Mouse (Mus musculus) CD4-positive naive resting alpha-beta T cell, adult 76 days (primary cell): Measurements from ENCODE around the gene Phospho1. TPM values are rescaled to one million over a fixed set of nuclear protein-coding genes. Genes with fewer than 3 reads are reported as not detected.

ENCODE experiments used
- total RNA-seq: library from RNA; stranded (reverse); gene quantifications from one replicate; pipeline ENCODE4 v1.2.4, GENCODE M21; 2023

The Phospho1 gene
- 3.3 TPM for total RNA-seq

DNA sequence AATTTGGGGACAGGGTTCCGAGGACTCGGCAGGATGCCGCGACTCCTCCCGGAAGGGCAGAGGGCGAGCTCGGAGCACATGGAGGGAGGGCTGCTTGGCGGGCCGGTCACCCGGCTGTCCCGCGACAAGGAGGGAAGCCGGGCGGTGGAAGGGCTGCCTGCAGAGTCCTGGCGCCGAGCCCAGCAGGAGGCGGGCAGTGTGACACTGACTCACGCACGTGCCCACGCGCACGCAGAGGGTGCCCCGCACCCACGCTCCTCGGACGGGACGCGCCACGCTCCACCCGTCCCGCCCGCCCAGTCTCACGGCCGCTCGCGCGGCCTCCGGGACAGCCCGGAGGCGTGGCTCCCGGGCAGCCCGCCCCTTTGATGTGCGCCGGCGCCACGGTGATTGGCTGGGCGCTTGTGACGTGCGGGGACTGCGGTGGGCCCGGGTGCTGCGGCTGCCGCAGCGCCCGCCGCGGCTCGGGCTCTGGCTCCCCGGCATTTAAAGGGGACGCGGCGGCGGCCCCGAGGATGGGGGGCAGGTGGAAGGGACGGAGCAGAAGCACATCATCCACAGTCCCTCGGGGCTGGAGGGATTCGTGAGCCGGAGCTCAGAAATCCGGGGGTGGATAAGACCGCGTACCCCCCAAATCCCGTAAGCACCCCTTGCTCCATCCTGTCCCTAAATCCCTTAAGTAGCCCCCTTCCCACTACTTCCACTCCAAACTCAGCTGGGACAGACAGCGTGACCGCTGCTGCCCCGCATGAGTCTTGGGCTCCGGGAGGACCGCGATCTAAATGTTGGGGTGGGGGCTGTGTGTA, at the start of gene Phospho1:
TSS of gene Phospho1 (plus strand) at position 429 of the 806 bp plus-strand sequence.

DNA sequence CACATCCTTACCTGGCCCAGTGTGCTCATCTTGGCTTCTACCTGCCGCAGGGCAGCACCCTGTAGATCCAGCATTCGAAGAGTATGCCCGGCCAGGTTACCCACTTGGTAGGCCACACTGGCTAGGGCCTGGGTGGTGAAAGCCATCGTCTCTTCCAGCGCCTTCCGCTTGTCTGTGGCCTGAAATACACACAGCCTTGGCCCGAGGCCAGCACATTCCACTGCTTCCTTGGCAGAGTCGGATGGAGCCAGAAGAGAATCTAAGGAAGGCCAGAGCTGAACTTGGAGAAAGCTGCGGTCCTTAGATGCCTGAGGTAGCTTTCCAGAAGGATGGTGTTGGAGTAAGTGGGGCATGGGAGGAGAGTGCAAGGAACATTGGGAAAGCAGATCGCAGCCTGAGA, 12.8 kb downstream of the Phospho1 start, which contains the start of gene Gngt2:
TSS of gene Gngt2 (plus strand) at position 158 of the 400 bp plus-strand sequence.

DNA sequence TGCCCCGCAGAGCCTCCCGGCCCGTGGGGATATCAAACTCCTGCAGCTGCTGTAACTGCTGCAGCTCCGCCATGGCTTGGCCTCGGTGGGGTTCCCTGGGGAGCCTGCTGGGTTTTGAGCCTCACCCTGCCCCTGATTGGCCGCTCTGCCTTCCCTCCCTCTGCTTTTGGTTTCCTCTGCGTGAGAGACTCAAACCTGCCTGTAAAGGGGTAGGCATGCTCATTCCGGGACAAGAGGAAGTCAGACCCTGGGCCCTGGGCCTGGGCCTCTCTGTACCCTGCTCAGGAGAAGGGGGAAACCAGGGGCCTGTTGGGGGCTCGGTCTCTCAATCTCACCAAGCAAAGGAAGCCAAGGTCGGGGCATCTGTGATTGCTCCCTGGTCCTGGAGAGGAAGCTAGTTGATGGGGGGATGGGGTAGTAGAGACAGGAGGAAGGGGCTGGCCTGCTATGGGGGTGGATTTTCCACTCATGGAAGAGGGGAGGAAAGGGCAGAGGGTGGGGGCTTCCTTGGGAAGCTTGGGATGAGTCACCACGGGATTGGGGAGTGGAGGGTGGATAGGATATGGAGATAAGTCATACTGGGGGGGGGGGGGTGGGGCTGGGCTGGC, 17.9 kb downstream of the Phospho1 start, which contains the start of gene Abi3:
TSS of gene Abi3 (minus strand) at position 403 of the 608 bp plus-strand sequence.

Other genes starting within 250 kb of the Phospho1 start
- gene Ngfr, start 236.8 kb upstream of the Phospho1 start, total RNA-seq: 0.47 TPM
- gene Phb, start 157.5 kb upstream of the Phospho1 start, total RNA-seq: 48.9 TPM
- 62.6 TPM for gene Zfp652, start 111.8 kb upstream of the Phospho1 start, total RNA-seq
- 3.8 TPM for gene B130006D01Rik, start 100.9 kb upstream of the Phospho1 start, total RNA-seq
- 19.1 TPM for gene Gngt2, start 12.7 kb downstream of the Phospho1 start, total RNA-seq
- gene Abi3, start 18.0 kb downstream of the Phospho1 start, total RNA-seq: 29.2 TPM
- not detected for gene B4galnt2, start 90.4 kb downstream of the Phospho1 start, total RNA-seq
- not detected for gene Igf2bp1, start 181.4 kb downstream of the Phospho1 start, total RNA-seq
- gene Gip, start 200.0 kb downstream of the Phospho1 start, total RNA-seq: not detected
- 43.6 TPM for gene Snf8, start 210.4 kb downstream of the Phospho1 start, total RNA-seq
- gene Ube2z, start 240.9 kb downstream of the Phospho1 start, total RNA-seq: 41.9 TPM